Mouse (Mus musculus): ENCODE measurements around the gene Pcsk7. TPM values are rescaled to one million over a fixed set of nuclear protein-coding genes. Genes with fewer than 3 reads are reported as not detected.
A peak's percentile ranks its signal among the peaks of the same experiment; 100 is the strongest.

Gene Pcsk7
- total RNA-seq, 2 experiments from 2014 or later, result 31.3 to 35.6 TPM

- no peak for DNase-seq (ENCODE audit: low spot score in 2 of 2)
Measured at GRCm38 (mm10) chr9:45938952-45939637, 32.8 kb downstream of the Pcsk7 start.

GRCm38 (mm10) chr9:45939794-45940193, 33.5 kb downstream of the Pcsk7 start:
- no peak for DNase-seq (ENCODE audit: low spot score in 2 of 2)

GRCm38 (mm10) chr9:45941329-45941888, 35.1 kb downstream of the Pcsk7 start:
- DNase-seq (ENCODE audit: low spot score in 2 of 2), result no peak

- no peak for DNase-seq (ENCODE audit: low spot score in 2 of 2)
Measured at GRCm38 (mm10) chr9:45942464-45942863, 36.2 kb downstream of the Pcsk7 start.

- DNase-seq (ENCODE audit: low spot score in 2 of 2), result no peak
Measured at GRCm38 (mm10) chr9:45942916-45943315, 36.6 kb downstream of the Pcsk7 start.

- DNase-seq (ENCODE audit: low spot score in 2 of 2), result no peak
Measured at GRCm38 (mm10) chr9:45943628-45944505, 37.6 kb downstream of the Pcsk7 start.

GRCm38 (mm10) chr9:45944506-45945400, 38.5 kb downstream of the Pcsk7 start:
- no peak for DNase-seq (ENCODE audit: low spot score in 2 of 2)

- DNase-seq (ENCODE audit: low spot score in 2 of 2), result no peak
Measured at GRCm38 (mm10) chr9:45945721-45946120, 39.4 kb downstream of the Pcsk7 start.

GRCm38 (mm10) chr9:45946182-45946871, 40.0 kb downstream of the Pcsk7 start:
- DNase-seq (ENCODE audit: low spot score in 2 of 2), result no peak

- no peak for DNase-seq (ENCODE audit: low spot score in 2 of 2)
Measured at GRCm38 (mm10) chr9:45946872-45947183, 40.5 kb downstream of the Pcsk7 start.

- no peak for DNase-seq (ENCODE audit: low spot score in 2 of 2)
Measured at GRCm38 (mm10) chr9:45952057-45952456, 45.8 kb downstream of the Pcsk7 start.

GRCm38 (mm10) chr9:45952890-45953289, 46.6 kb downstream of the Pcsk7 start:
- peak in 1 of 2 experiments; percentile 2 for DNase-seq (ENCODE audit: low spot score in 2 of 2)

GRCm38 (mm10) chr9:45953511-45954293, 47.4 kb downstream of the Pcsk7 start:
- peak in 1 of 2 experiments; percentile 15 for DNase-seq (ENCODE audit: low spot score in 2 of 2)

GRCm38 (mm10) chr9:45954294-45955106, 48.2 kb downstream of the Pcsk7 start:
- DNase-seq (ENCODE audit: low spot score in 2 of 2), result peak in 1 of 2 experiments; percentile 39

- DNase-seq (ENCODE audit: low spot score in 2 of 2), result peak; percentile 62 to 63
Measured at GRCm38 (mm10) chr9:45955107-45955963, 49.0 kb downstream of the Pcsk7 start, which contains the start of gene Sidt2. Gene Sidt2, minus strand, starts transcription at chr9:45955258.

GRCm38 (mm10) chr9:45958023-45958670, 51.9 kb downstream of the Pcsk7 start:
- DNase-seq (ENCODE audit: low spot score in 2 of 2), result no peak

GRCm38 (mm10) chr9:45958851-45959250, 52.6 kb downstream of the Pcsk7 start:
- DNase-seq (ENCODE audit: low spot score in 2 of 2), result peak in 1 of 2 experiments; percentile 6
